Mouse (Mus musculus) limb, embryonic 13.5 days (tissue): ENCODE measurements around the gene Ckmt2. TPM values are rescaled to one million over a fixed set of nuclear protein-coding genes. Genes with fewer than 3 reads are reported as not detected.

ENCODE experiments used
- ATAC-seq: fragments of 200-750 bp; cut with Nextera tagmentation; 2 replicates; pipeline ENCODE4 v1.8.0; 2017; ENCODE audit warnings: low read depth, moderate number of reproducible peaks, moderate TSS enrichment; ENCODE audit not compliant: low FRiP score
- H3K27ac ChIP-seq: fragments of 300-500 bp; sonication (generic); 2 replicates; pipeline ENCODE4 v1.5.1; 2015; ENCODE audit warnings: inconsistent platforms, mild to moderate bottlenecking, moderate library complexity
- H3K27me3 ChIP-seq: fragments of 300-500 bp; sonication (generic); 2 replicates; pipeline ENCODE4 v1.6.1; 2015; ENCODE audit warnings: mild to moderate bottlenecking, inconsistent platforms
- H3K36me3 ChIP-seq: fragments of 300-500 bp; sonication (generic); 2 replicates; pipeline ENCODE4 v1.6.1; 2015; ENCODE audit warnings: inconsistent platforms, mild to moderate bottlenecking, moderate library complexity
- H3K4me1 ChIP-seq: fragments of 300-500 bp; sonication (generic); 2 replicates; pipeline ENCODE4 v1.6.1; 2015; ENCODE audit warnings: inconsistent platforms
- H3K4me2 ChIP-seq: fragments of 300-500 bp; sonication (generic); replicated peaks from 2 replicates; pipeline ENCODE4 v1.6.1; 2015; ENCODE audit warnings: inconsistent platforms, mild to moderate bottlenecking, moderate library complexity
- H3K4me3 ChIP-seq: fragments of 300-500 bp; sonication (generic); 2 replicates; pipeline ENCODE4 v1.5.1; 2015; ENCODE audit warnings: moderate library complexity, mild to moderate bottlenecking, inconsistent platforms
- H3K9ac ChIP-seq: fragments of 300-500 bp; sonication (generic); 2 replicates; pipeline ENCODE4 v1.6.1; 2015; ENCODE audit warnings: mild to moderate bottlenecking, inconsistent platforms
- H3K9me3 ChIP-seq: fragments of 300-500 bp; sonication (generic); 2 replicates; pipeline ENCODE4 v1.6.1; 2016; ENCODE audit warnings: inconsistent platforms
- WGBS: fragments of 180-500 bp; shearing (Covaris S2); methylation state at CpG from one replicate; pipeline ENCODE4 v1.1.7; 2015; 5-methylcytosine and 5-hydroxymethylcytosine counted together
- polyA plus RNA-seq: library from polyadenylated mRNA; unstranded; fragments of >200 nt; fragmentation: Nextera tagmentation; extraction: Ambion mirVana; gene quantifications from 2 replicates; pipeline ENCODE4 v1.2.1, GENCODE M21; 2015

Gene Ckmt2
- polyA plus RNA-seq, 1 experiment from 2014 or later = not detected

- no peaks in the 10 kb centered on the region for H3K4me1 ChIP-seq
- H3K9ac ChIP-seq = no peak overlapping the region
- no peaks in the 10 kb centered on the region for H3K9me3 ChIP-seq
- no peaks in the 10 kb centered on the region for H3K36me3 ChIP-seq
- H3K27ac ChIP-seq = no peak overlapping the region
- no peak overlapping the region for H3K4me2 ChIP-seq
- no peaks in the 10 kb centered on the region for H3K27me3 ChIP-seq
- ATAC-seq = no peak
- WGBS = 73% methylated on average over 6 of the region's 6 CpGs
- no peak overlapping the region for H3K4me3 ChIP-seq
Measured at GRCm38 (mm10) chr13:91893132-91893531, 16.4 kb upstream of the Ckmt2 start.

- no peaks in the 10 kb centered on the region for H3K36me3 ChIP-seq
- WGBS = 76% methylated on average over 6 of the region's 6 CpGs
- H3K4me3 ChIP-seq = no peak overlapping the region
- no peak for ATAC-seq
- no peak overlapping the region for H3K27ac ChIP-seq
- H3K4me2 ChIP-seq = no peak overlapping the region
- H3K27me3 ChIP-seq = no peaks in the 10 kb centered on the region
- no peak overlapping the region for H3K9ac ChIP-seq
- H3K4me1 ChIP-seq = no peaks in the 10 kb centered on the region
- no peaks in the 10 kb centered on the region for H3K9me3 ChIP-seq
Measured at GRCm38 (mm10) chr13:91890031-91890619, 13.4 kb upstream of the Ckmt2 start.

GRCm38 (mm10) chr13:91884714-91885386 lies 8.2 kb upstream of the Ckmt2 start:
- 80% methylated on average over 5 of the region's 5 CpGs for WGBS
- no peak overlapping the region for H3K9ac ChIP-seq
- H3K4me2 ChIP-seq = no peak overlapping the region

GRCm38 (mm10) chr13:91881837-91882480 lies 5.3 kb upstream of the Ckmt2 start:
- no peaks in the 10 kb centered on the region for H3K36me3 ChIP-seq
- 58% methylated on average over 9 of the region's 9 CpGs for WGBS
- no peak overlapping the region for H3K27ac ChIP-seq

More at GRCm38 (mm10) chr13:91884714-91885386, 8.2 kb upstream of the Ckmt2 start:
- Histone ChIP-seq H3K27ac (no peak overlapping the region), H3K27me3 (no peaks in the 10 kb centered on the region), H3K4me1 (no peaks in the 10 kb centered on the region), H3K4me3 (no peak overlapping the region), H3K9me3 (no peaks in the 10 kb centered on the region), H3K36me3 (no peaks in the 10 kb centered on the region)
- no peak for ATAC-seq

GRCm38 (mm10) chr13:91880256-91880655 lies 3.6 kb upstream of the Ckmt2 start:
- no peaks in the 10 kb centered on the region for H3K36me3 ChIP-seq
- no peaks in the 10 kb centered on the region for H3K27me3 ChIP-seq
- ATAC-seq = no peak
- H3K27ac ChIP-seq = no peak overlapping the region
- WGBS = 87% methylated on average over 4 of the region's 4 CpGs
- H3K4me3 ChIP-seq = no peak overlapping the region
- no peak overlapping the region for H3K9ac ChIP-seq
- H3K4me2 ChIP-seq = no peak overlapping the region
- no peaks in the 10 kb centered on the region for H3K4me1 ChIP-seq
- no peaks in the 10 kb centered on the region for H3K9me3 ChIP-seq

More at GRCm38 (mm10) chr13:91881837-91882480, 5.3 kb upstream of the Ckmt2 start:
- Histone ChIP-seq H3K4me2 (no peak overlapping the region), H3K27me3 (no peaks in the 10 kb centered on the region), H3K4me1 (no peaks in the 10 kb centered on the region), H3K4me3 (no peak overlapping the region), H3K9ac (no peak overlapping the region), H3K9me3 (no peaks in the 10 kb centered on the region)
- no peak for ATAC-seq

GRCm38 (mm10) chr13:91877996-91878395 lies 1.3 kb upstream of the Ckmt2 start:
- no peak for ATAC-seq
- no peak overlapping the region for H3K27ac ChIP-seq
- H3K4me3 ChIP-seq = no peak overlapping the region
- no peaks in the 10 kb centered on the region for H3K9me3 ChIP-seq
- no peak overlapping the region for H3K9ac ChIP-seq
- peaks cover 9% of the 10 kb centered on the region for H3K4me1 ChIP-seq
- H3K36me3 ChIP-seq = no peaks in the 10 kb centered on the region
- no peaks in the 10 kb centered on the region for H3K27me3 ChIP-seq
- no peak overlapping the region for H3K4me2 ChIP-seq
- 78% methylated on average over 3 of the region's 3 CpGs for WGBS

GRCm38 (mm10) chr13:91877350-91877749 lies 665 bp upstream of the Ckmt2 start:
- 79% methylated on average over 10 of the region's 10 CpGs for WGBS
- ATAC-seq = no peak

GRCm38 (mm10) chr13:91875581-91875980 lies 1.1 kb downstream of the Ckmt2 start:
- Histone ChIP-seq H3K4me2 (no peak overlapping the region), H3K9me3 (no peaks in the 10 kb centered on the region), H3K36me3 (no peaks in the 10 kb centered on the region), H3K27me3 (no peaks in the 10 kb centered on the region), H3K4me1 (peaks cover 9% of the 10 kb centered on the region), H3K9ac (no peak overlapping the region), H3K27ac (no peak overlapping the region), H3K4me3 (no peak overlapping the region)
- 54% methylated on average over 2 of the region's 2 CpGs for WGBS
- ATAC-seq = no peak

More at GRCm38 (mm10) chr13:91877350-91877749, 665 bp upstream of the Ckmt2 start:
- H3K9me3 ChIP-seq = no peaks in the 10 kb centered on the region
- H3K4me2 ChIP-seq = no peak overlapping the region
- peaks cover 9% of the 10 kb centered on the region for H3K4me1 ChIP-seq
- no peak overlapping the region for H3K27ac ChIP-seq
- no peaks in the 10 kb centered on the region for H3K36me3 ChIP-seq
- no peak overlapping the region for H3K9ac ChIP-seq
- no peaks in the 10 kb centered on the region for H3K27me3 ChIP-seq
- no peak overlapping the region for H3K4me3 ChIP-seq

- no peak overlapping the region for H3K4me2 ChIP-seq
- H3K4me1 ChIP-seq = peaks cover 9% of the 10 kb centered on the region
- peak overlapping the region; percentile 25; the same call in 1 of the 2 replicates for H3K9ac ChIP-seq
- H3K4me3 ChIP-seq = no peak overlapping the region
- WGBS = 70% methylated on average over 7 of the region's 7 CpGs
- ATAC-seq = no peak
- peak overlapping the region; percentile 61 for H3K27ac ChIP-seq
- no peaks in the 10 kb centered on the region for H3K9me3 ChIP-seq
- no peaks in the 10 kb centered on the region for H3K27me3 ChIP-seq
- H3K36me3 ChIP-seq = no peaks in the 10 kb centered on the region
Measured at GRCm38 (mm10) chr13:91874565-91874964, 2.1 kb downstream of the Ckmt2 start.

GRCm38 (mm10) chr13:91873734-91874329 lies 2.9 kb downstream of the Ckmt2 start:
- H3K36me3 ChIP-seq = no peaks in the 10 kb centered on the region
- 71% methylated on average over 7 of the region's 7 CpGs for WGBS
- 0 out of 2 replicates have a peak, but pooled peaks have one; percentile 51 for ATAC-seq

GRCm38 (mm10) chr13:91868577-91868976 lies 8.1 kb downstream of the Ckmt2 start:
- no peaks in the 10 kb centered on the region for H3K9me3 ChIP-seq
- no peaks in the 10 kb centered on the region for H3K4me1 ChIP-seq
- H3K27ac ChIP-seq = no peak overlapping the region
- 91% methylated on average over 1 of the region's 1 CpGs for WGBS
- no peak overlapping the region for H3K4me2 ChIP-seq
- no peak overlapping the region for H3K9ac ChIP-seq
- H3K4me3 ChIP-seq = no peak overlapping the region
- H3K27me3 ChIP-seq = no peaks in the 10 kb centered on the region
- no peak for ATAC-seq
- no peaks in the 10 kb centered on the region for H3K36me3 ChIP-seq

More at GRCm38 (mm10) chr13:91873734-91874329, 2.9 kb downstream of the Ckmt2 start:
- H3K27ac ChIP-seq = peak overlapping the region; percentile 61; the same call in 1 of the 2 replicates
- H3K4me2 ChIP-seq = no peak overlapping the region
- H3K9ac ChIP-seq = no peak overlapping the region
- no peaks in the 10 kb centered on the region for H3K27me3 ChIP-seq
- no peak overlapping the region for H3K4me3 ChIP-seq
- peaks cover 9% of the 10 kb centered on the region for H3K4me1 ChIP-seq
- H3K9me3 ChIP-seq = no peaks in the 10 kb centered on the region

GRCm38 (mm10) chr13:91858835-91859234 lies 17.9 kb downstream of the Ckmt2 start:
- Histone ChIP-seq H3K9me3 (no peaks in the 10 kb centered on the region), H3K4me2 (no peak overlapping the region), H3K27ac (no peak overlapping the region), H3K9ac (no peak overlapping the region), H3K36me3 (no peaks in the 10 kb centered on the region), H3K4me3 (no peak overlapping the region), H3K4me1 (0 out of 2 replicates have a peak, but pooled peaks cover 3% of the 10 kb centered on the region), H3K27me3 (no peaks in the 10 kb centered on the region)
- WGBS = 80% methylated on average over 7 of the region's 7 CpGs
- no peak for ATAC-seq
